In genomic region chr3:51702701-51703286, GRCm38 (mm10) we compare ENCODE assay signal across 11 mouse cellular contexts. TPM values are rescaled to one million over a fixed set of nuclear protein-coding genes. Genes with fewer than 3 reads are reported as not detected.
DNase-seq lines count a peak whose midpoint lies in the region; ATAC-seq lines count a peak whose summit lies in the region.
"Had no signal": no experiment of that assay in that cellular context is flagged by ENCODE, and none has a peak within 500 bp of the region (broad histone marks: within the 10 kb centered on the region; RNA-seq: fewer than 3 reads in every experiment).

No protein-coding gene starts in this region.

- ATAC-seq in kidney, embryonic 16.5 days (ENCODE audit: low FRiP score, low TSS enrichment), result no peak
- no peak for ATAC-seq in forebrain, embryonic 15.5 days (replicated peaks)
- no peak for ATAC-seq in midbrain, embryonic 12.5 days (ENCODE audit: low FRiP score, low read depth)

- no peak overlapping the region for H3K4me3 ChIP-seq in kidney, embryonic 16.5 days (ENCODE audit: low read length)
- H3K4me3 ChIP-seq in forebrain, embryonic 15.5 days, result no peak overlapping the region
- no peak overlapping the region for H3K4me3 ChIP-seq in midbrain, embryonic 12.5 days

- no peaks in the 10 kb centered on the region for H3K9me3 ChIP-seq in kidney, embryonic 16.5 days (ENCODE audit: low read length)
- no peaks in the 10 kb centered on the region for H3K9me3 ChIP-seq in forebrain, embryonic 15.5 days
- H3K9me3 ChIP-seq in midbrain, embryonic 12.5 days, result no peaks in the 10 kb centered on the region
- H3K9me3 ChIP-seq: embryonic facial prominence, embryonic 15.5 days had no signal

- no peaks in the 10 kb centered on the region for H3K27me3 ChIP-seq in kidney, embryonic 16.5 days (ENCODE audit: insufficient read depth, low read length)
- no peaks in the 10 kb centered on the region for H3K27me3 ChIP-seq in forebrain, embryonic 15.5 days
- no peaks in the 10 kb centered on the region for H3K27me3 ChIP-seq in midbrain, embryonic 12.5 days
- H3K27me3 ChIP-seq: embryonic facial prominence, embryonic 15.5 days had no signal

- no peaks in the 10 kb centered on the region for H3K36me3 ChIP-seq in kidney, embryonic 16.5 days (ENCODE audit: insufficient read depth, low read length)
- H3K36me3 ChIP-seq in forebrain, embryonic 15.5 days, result no peaks in the 10 kb centered on the region
- no peaks in the 10 kb centered on the region for H3K36me3 ChIP-seq in midbrain, embryonic 12.5 days
- H3K36me3 ChIP-seq: embryonic facial prominence, embryonic 15.5 days; limb, embryonic 12.5 days had no signal

- 0 out of 2 replicates have a peak overlapping the region, but pooled peaks have one; percentile 3 for H3K9ac ChIP-seq in kidney, embryonic 16.5 days (replicated peaks; ENCODE audit: low read length)
- no peak overlapping the region; the same call in none of the 2 replicates for H3K9ac ChIP-seq in forebrain, embryonic 15.5 days (replicated peaks)
- no peak overlapping the region for H3K9ac ChIP-seq in midbrain, embryonic 12.5 days (replicated peaks)
- H3K9ac ChIP-seq: limb, embryonic 12.5 days had no signal

- WGBS in kidney, embryonic 16.5 days, result 55% methylated on average over 8 of the region's 8 CpGs
- 65% methylated on average over 8 of the region's 8 CpGs for WGBS in forebrain, embryonic 15.5 days
- WGBS in midbrain, embryonic 12.5 days, result 59% methylated on average over 8 of the region's 8 CpGs

- H3K4me1 ChIP-seq in kidney, embryonic 16.5 days (ENCODE audit: insufficient read depth, low read length), result peaks cover 35% of the 10 kb centered on the region
- H3K4me1 ChIP-seq in forebrain, embryonic 15.5 days, result peaks cover 33% of the 10 kb centered on the region
- H3K4me1 ChIP-seq in midbrain, embryonic 12.5 days, result peaks cover 37% of the 10 kb centered on the region

- no peak overlapping the region for H3K4me2 ChIP-seq in kidney, embryonic 16.5 days (replicated peaks; ENCODE audit: low read depth, low read length)
- H3K4me2 ChIP-seq in forebrain, embryonic 15.5 days (replicated peaks), result no peak overlapping the region
- H3K4me2 ChIP-seq in midbrain, embryonic 12.5 days (replicated peaks), result no peak overlapping the region

- no peak overlapping the region for H3K27ac ChIP-seq in kidney, embryonic 16.5 days (ENCODE audit: low read length)
- peak overlapping the region; percentile 93 for H3K27ac ChIP-seq in forebrain, embryonic 15.5 days (replicated peaks)
- peak overlapping the region; percentile 97 for H3K27ac ChIP-seq in midbrain, embryonic 12.5 days (replicated peaks)

- DNase-seq in kidney, postnatal 25 days, result no peak
- DNase-seq in retina, postnatal 1 day, result peak; percentile 45
- no peak for DNase-seq in right cerebral cortex, adult 2 months (ENCODE audit: low spot score in 2 of 2)
- no peak for DNase-seq in T-cell, adult 2 months (ENCODE audit: low spot score)
- no peak for DNase-seq in urinary bladder, postnatal 4 days (ENCODE audit: low spot score in 2 of 2)
- DNase-seq: kidney, postnatal 36 days had no signal

RNA-seq across cellular contexts. Expression of gene Mgst2, which starts 42.6 kb away (rescaled TPM):
- 1.1 and 1.6 TPM in 2 replicates for polyA plus RNA-seq in kidney, embryonic 16.5 days (2015; fragmentation: Nextera tagmentation; extraction: Ambion mirVana)
- polyA plus RNA-seq in forebrain, embryonic 15.5 days (2015; fragmentation: Nextera tagmentation; extraction: Ambion mirVana), result 0.36 and 0.95 TPM in 2 replicates
- polyA plus RNA-seq in midbrain, embryonic 12.5 days (2016; fragmentation: Nextera tagmentation; extraction: Ambion mirVana), result 0.45 and 0.92 TPM in 2 replicates
